Mouse (Mus musculus) C2C12 (cell line): Measurements from ENCODE around the gene Gsta2.

Experiments used
- CEBPB ChIP-seq: IDR thresholded peaks from one replicate; pipeline ENCODE4 v1.6.1; 2011; ENCODE audit warnings: low read depth, mild to moderate bottlenecking, control low read depth, moderate library complexity
- CTCF ChIP-seq: IDR thresholded peaks from one replicate; pipeline ENCODE4 v1.5.1; 2011; ENCODE audit not compliant: control insufficient read depth, insufficient read depth, insufficient read length
- MAX ChIP-seq: IDR thresholded peaks from one replicate; pipeline ENCODE4 v1.6.1; 2011; ENCODE audit warnings: mild to moderate bottlenecking, control low read depth
- USF1 ChIP-seq: IDR thresholded peaks from one replicate; pipeline ENCODE4 v1.6.1; 2011; ENCODE audit warnings: low read depth, mild to moderate bottlenecking, control low read depth, moderate library complexity

GRCm38 (mm10) chr9:78400570-78400969 is 45.0 kb upstream of the Gsta2 start:
- TF ChIP-seq CTCF (no peak), CEBPB (no peak), MAX (no peak), USF1 (no peak)
